Mouse (Mus musculus): ENCODE results near the gene Actr10.

GRCm38 (mm10) chr12:70973831-70974230 is 36.2 kb downstream of the Actr10 start:
- TF ChIP-seq EP300 (IDR thresholded peaks at IDR 0.05; ENCODE audit: low read depth) (no peak), CTCF (IDR thresholded peaks at IDR 0.05; ENCODE audit: low read depth) (no peak)
